Mouse (Mus musculus) heart, embryonic 10.5 days (tissue): ENCODE measurements around the gene Zfp652. TPM values are rescaled to one million over a fixed set of nuclear protein-coding genes. Genes with fewer than 3 reads are reported as not detected.

Experiments used
- DNase-seq: peaks from one replicate; pipeline ENCODE4 v3.0.0-alpha.2; 2017; ENCODE audit warnings: low spot score
- H3K27ac ChIP-seq: fragments of 300-500 bp; sonication (generic); 2 replicates; pipeline ENCODE4 v1.5.1; 2016; ENCODE audit warnings: mild to moderate bottlenecking
- H3K27me3 ChIP-seq: fragments of 300-500 bp; sonication (generic); 2 replicates; pipeline ENCODE4 v1.6.1; 2016; ENCODE audit warnings: mild to moderate bottlenecking; ENCODE audit not compliant: poor library complexity, insufficient read depth, severe bottlenecking
- H3K36me3 ChIP-seq: fragments of 300-500 bp; sonication (generic); 2 replicates; pipeline ENCODE4 v1.6.1; 2016; ENCODE audit warnings: mild to moderate bottlenecking, moderate library complexity
- H3K4me1 ChIP-seq: fragments of 300-500 bp; sonication (generic); 2 replicates; pipeline ENCODE4 v1.6.1; 2016; ENCODE audit warnings: mild to moderate bottlenecking
- H3K4me3 ChIP-seq: fragments of 300-500 bp; sonication (generic); 2 replicates; pipeline ENCODE4 v1.5.1; 2016; ENCODE audit warnings: mild to moderate bottlenecking, moderate library complexity
- H3K9me3 ChIP-seq: fragments of 300-500 bp; sonication (generic); 2 replicates; pipeline ENCODE4 v1.6.1; 2016; ENCODE audit warnings: mild to moderate bottlenecking, moderate library complexity
- WGBS: fragments of 180-500 bp; shearing (Covaris S2); methylation state at CpG from one replicate; pipeline ENCODE4 v1.1.7; 2016; 5-methylcytosine and 5-hydroxymethylcytosine counted together
- polyA plus RNA-seq: library from polyadenylated mRNA; unstranded; fragments of >200 nt; fragmentation: Nextera tagmentation; extraction: Ambion mirVana; gene quantifications from 2 replicates; pipeline ENCODE4 v1.2.1, GENCODE M21; 2016

The Zfp652 gene
- polyA plus RNA-seq, 1 experiment from 2014 or later = 14.2 TPM

GRCm38 (mm10) chr11:95807884-95808283, 95.4 kb downstream of the Zfp652 start:
- no peak for DNase-seq
- Histone ChIP-seq H3K36me3 (no peaks in the 10 kb centered on the region; the same call in 1 of the 2 replicates), H3K9me3 (0 out of 2 replicates have a peak, but pooled peaks cover 6% of the 10 kb centered on the region), H3K27ac (peak overlapping the region; percentile 6), H3K27me3 (no peaks in the 10 kb centered on the region), H3K4me1 (peaks cover 7% of the 10 kb centered on the region), H3K4me3 (no peak overlapping the region)
- 93% methylated on average over 5 of the region's 5 CpGs for WGBS

- H3K27ac ChIP-seq = peak overlapping the region; percentile 6
- H3K9me3 ChIP-seq = 0 out of 2 replicates have a peak, but pooled peaks cover 6% of the 10 kb centered on the region
- no peak overlapping the region for H3K4me3 ChIP-seq
- H3K36me3 ChIP-seq = no peaks in the 10 kb centered on the region; the same call in 1 of the 2 replicates
- DNase-seq = peak; percentile 92
- peaks cover 7% of the 10 kb centered on the region for H3K4me1 ChIP-seq
- WGBS = 42% methylated on average over 5 of the region's 5 CpGs
- H3K27me3 ChIP-seq = no peaks in the 10 kb centered on the region
Observed at GRCm38 (mm10) chr11:95808448-95809011, 96.1 kb downstream of the Zfp652 start.

- no peaks in the 10 kb centered on the region for H3K27me3 ChIP-seq
- no peaks in the 10 kb centered on the region; the same call in 1 of the 2 replicates for H3K36me3 ChIP-seq
- H3K27ac ChIP-seq = peak overlapping the region; percentile 26; the same call in 1 of the 2 replicates
- H3K4me1 ChIP-seq = peaks cover 7% of the 10 kb centered on the region
- 52% methylated on average over 5 of the region's 5 CpGs for WGBS
- DNase-seq = no peak
- H3K9me3 ChIP-seq = 0 out of 2 replicates have a peak, but pooled peaks cover 6% of the 10 kb centered on the region
- H3K4me3 ChIP-seq = no peak overlapping the region
Observed at GRCm38 (mm10) chr11:95809603-95810002, 97.1 kb downstream of the Zfp652 start.

GRCm38 (mm10) chr11:95810828-95811227, 98.4 kb downstream of the Zfp652 start:
- Histone ChIP-seq H3K27ac (no peak overlapping the region), H3K27me3 (no peaks in the 10 kb centered on the region), H3K9me3 (0 out of 2 replicates have a peak, but pooled peaks cover 6% of the 10 kb centered on the region), H3K4me3 (no peak overlapping the region), H3K36me3 (no peaks in the 10 kb centered on the region; the same call in 1 of the 2 replicates), H3K4me1 (no peaks in the 10 kb centered on the region; the same call in 1 of the 2 replicates)
- no peak for DNase-seq
- WGBS = 60% methylated on average over 7 of the region's 7 CpGs

- Histone ChIP-seq H3K4me1 (no peaks in the 10 kb centered on the region), H3K27ac (no peak overlapping the region), H3K27me3 (no peaks in the 10 kb centered on the region), H3K4me3 (no peak overlapping the region), H3K9me3 (0 out of 2 replicates have a peak, but pooled peaks cover 6% of the 10 kb centered on the region), H3K36me3 (no peaks in the 10 kb centered on the region; the same call in 1 of the 2 replicates)
- no peak for DNase-seq
- 84% methylated on average over 6 of the region's 6 CpGs for WGBS
Observed at GRCm38 (mm10) chr11:95811741-95812140, 99.3 kb downstream of the Zfp652 start.

GRCm38 (mm10) chr11:95812224-95812623, 99.8 kb downstream of the Zfp652 start:
- no peak overlapping the region for H3K4me3 ChIP-seq
- 0 out of 2 replicates have a peak, but pooled peaks cover 6% of the 10 kb centered on the region for H3K9me3 ChIP-seq
- no peak overlapping the region for H3K27ac ChIP-seq
- H3K4me1 ChIP-seq = no peaks in the 10 kb centered on the region
- 75% methylated on average over 4 of the region's 4 CpGs for WGBS
- no peaks in the 10 kb centered on the region; the same call in 1 of the 2 replicates for H3K36me3 ChIP-seq
- no peaks in the 10 kb centered on the region for H3K27me3 ChIP-seq
- no peak for DNase-seq

GRCm38 (mm10) chr11:95814101-95814500, 101.6 kb downstream of the Zfp652 start:
- no peaks in the 10 kb centered on the region for H3K27me3 ChIP-seq
- H3K9me3 ChIP-seq = no peaks in the 10 kb centered on the region
- no peaks in the 10 kb centered on the region for H3K4me1 ChIP-seq
- WGBS = 81% methylated on average over 2 of the region's 2 CpGs
- H3K36me3 ChIP-seq = no peaks in the 10 kb centered on the region
- no peak for DNase-seq
- H3K4me3 ChIP-seq = no peak overlapping the region
- H3K27ac ChIP-seq = no peak overlapping the region

- no peak overlapping the region for H3K4me3 ChIP-seq
- H3K4me1 ChIP-seq = no peaks in the 10 kb centered on the region
- 74% methylated on average over 5 of the region's 5 CpGs for WGBS
- no peaks in the 10 kb centered on the region for H3K9me3 ChIP-seq
- H3K27me3 ChIP-seq = no peaks in the 10 kb centered on the region
- DNase-seq = no peak
- H3K27ac ChIP-seq = no peak overlapping the region
- no peaks in the 10 kb centered on the region for H3K36me3 ChIP-seq
Observed at GRCm38 (mm10) chr11:95814857-95815256, 102.4 kb downstream of the Zfp652 start.

GRCm38 (mm10) chr11:95815412-95815811, 102.9 kb downstream of the Zfp652 start:
- WGBS = 81% methylated on average over 9 of the region's 9 CpGs
- no peaks in the 10 kb centered on the region for H3K27me3 ChIP-seq

GRCm38 (mm10) chr11:95819138-95819537, 106.7 kb downstream of the Zfp652 start:
- Histone ChIP-seq H3K4me1 (peaks cover 9% of the 10 kb centered on the region), H3K4me3 (no peak overlapping the region), H3K27ac (no peak overlapping the region), H3K27me3 (peaks cover 20% of the 10 kb centered on the region), H3K9me3 (no peaks in the 10 kb centered on the region), H3K36me3 (no peaks in the 10 kb centered on the region)
- no peak for DNase-seq
- WGBS = 89% methylated on average over 8 of the region's 8 CpGs

More at GRCm38 (mm10) chr11:95815412-95815811, 102.9 kb downstream of the Zfp652 start:
- Histone ChIP-seq H3K4me3 (no peak overlapping the region), H3K27ac (no peak overlapping the region), H3K4me1 (no peaks in the 10 kb centered on the region), H3K9me3 (no peaks in the 10 kb centered on the region), H3K36me3 (no peaks in the 10 kb centered on the region)
- DNase-seq = no peak

GRCm38 (mm10) chr11:95821511-95821910, 109.0 kb downstream of the Zfp652 start:
- Histone ChIP-seq H3K4me1 (peaks cover 18% of the 10 kb centered on the region), H3K27ac (no peak overlapping the region)
- 76% methylated on average over 3 of the region's 3 CpGs for whole genome bisulfite sequencing

GRCm38 (mm10) chr11:95822437-95822836, 110.0 kb downstream of the Zfp652 start:
- no peaks in the 10 kb centered on the region for H3K9me3 ChIP-seq
- 88% methylated on average over 4 of the region's 4 CpGs for whole genome bisulfite sequencing
- DNase-seq = no peak
- peaks cover 25% of the 10 kb centered on the region for H3K4me1 ChIP-seq
- no peaks in the 10 kb centered on the region for H3K36me3 ChIP-seq
- no peak overlapping the region for H3K27ac ChIP-seq
- H3K27me3 ChIP-seq = peaks cover 44% of the 10 kb centered on the region
- H3K4me3 ChIP-seq = no peak overlapping the region

More at GRCm38 (mm10) chr11:95821511-95821910, 109.0 kb downstream of the Zfp652 start:
- Histone ChIP-seq H3K9me3 (no peaks in the 10 kb centered on the region), H3K4me3 (no peak overlapping the region), H3K27me3 (peaks cover 36% of the 10 kb centered on the region), H3K36me3 (no peaks in the 10 kb centered on the region)
- DNase-seq = no peak

- peak within 1 kb of the TSS; percentile 92 for H3K27ac ChIP-seq
- no peaks in the 10 kb centered on the region for H3K9me3 ChIP-seq
- peaks cover 58% of the 10 kb centered on the region for H3K27me3 ChIP-seq
- peak within 1 kb of the TSS; percentile 82 for H3K4me3 ChIP-seq
- WGBS = under 1% methylated on average over 78 of the region's 78 CpGs
- H3K36me3 ChIP-seq = no peaks in the 10 kb centered on the region
- H3K4me1 ChIP-seq = peaks cover 25% of the 10 kb centered on the region
- peak; percentile 95 for DNase-seq
Observed at GRCm38 (mm10) chr11:95824071-95824876, 111.8 kb downstream of the Zfp652 start, which contains the start of gene Phospho1. Phospho1 (plus strand) TSS chr11:95824499.
